Mouse (Mus musculus) ES-E14 (cell line): ENCODE data around the gene Wdr63.

ENCODE experiments used
- CHD2 ChIP-seq: IDR thresholded peaks from 2 replicates; pipeline ENCODE4 v1.6.1; 2014; ENCODE audit warnings: mild to moderate bottlenecking, low read depth, low read length, inconsistent platforms
- HCFC1 ChIP-seq: IDR thresholded peaks from 2 replicates; pipeline ENCODE4 v1.6.1; 2012; ENCODE audit warnings: low read length, inconsistent platforms, borderline replicate concordance; ENCODE audit not compliant: insufficient read depth
- MAFK ChIP-seq: IDR thresholded peaks from 2 replicates; pipeline ENCODE4 v1.6.1; 2014; ENCODE audit warnings: mild to moderate bottlenecking, low read depth, low read length, inconsistent platforms; ENCODE audit not compliant: insufficient read depth
- ZC3H11A ChIP-seq: IDR thresholded peaks from 2 replicates; pipeline ENCODE4 v1.6.1; 2012; ENCODE audit warnings: low read depth, mild to moderate bottlenecking, inconsistent platforms, low read length, borderline replicate concordance
- ZNF384 ChIP-seq: IDR thresholded peaks from 2 replicates; pipeline ENCODE4 v1.6.1; 2012; ENCODE audit warnings: low read depth, low read length, inconsistent platforms

DNA sequence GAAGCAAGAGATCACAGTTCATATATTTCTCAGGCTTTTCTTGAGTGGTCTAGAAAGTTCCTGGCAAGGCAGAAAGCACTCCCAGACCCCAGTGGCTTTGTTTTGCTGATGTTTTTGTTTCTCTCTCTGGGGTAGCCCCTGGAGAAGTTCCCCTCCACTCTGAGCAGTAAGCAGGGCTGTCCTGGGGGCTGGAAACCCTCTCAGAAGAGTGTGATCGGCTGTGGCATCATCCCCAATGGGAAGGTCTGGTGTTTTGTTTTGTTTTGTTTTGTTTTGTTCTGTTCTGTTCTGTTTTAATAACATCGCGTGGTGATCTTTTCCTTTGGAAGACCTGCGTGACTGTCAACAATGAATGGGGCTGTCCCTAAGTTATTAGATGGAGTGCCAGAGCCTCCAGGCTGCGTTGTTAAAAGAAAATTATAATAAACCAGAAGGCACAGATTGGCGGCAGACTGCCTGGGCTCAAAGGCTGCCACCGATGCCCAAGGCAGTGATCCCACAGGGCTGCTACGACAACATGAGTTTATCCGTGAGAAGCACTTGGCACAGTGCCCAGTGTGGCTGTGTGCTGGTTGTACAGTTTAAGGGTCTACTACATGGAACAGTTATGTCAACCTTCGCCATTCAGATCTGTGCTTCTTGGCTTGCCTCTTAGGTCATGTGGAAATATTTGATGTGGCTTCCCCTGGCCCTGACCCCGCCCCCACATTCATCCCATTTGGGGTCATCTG lies 56.5 kb downstream of the Wdr63 start:
- TF ChIP-seq CHD2: no peak
- no peak for TF ChIP-seq ZC3H11A
- TF ChIP-seq MAFK: no peak
- no peak for TF ChIP-seq HCFC1
- TF ChIP-seq ZNF384: no peak
